Mouse (Mus musculus): ENCODE measurements at regions not wholly inside any gene's neighbourhood (a gene's known extent, or its start where the extent isn't known, plus 50 kb on each side); places are given as distances from the start of the nearest gene placed in this dataset.

DNA sequence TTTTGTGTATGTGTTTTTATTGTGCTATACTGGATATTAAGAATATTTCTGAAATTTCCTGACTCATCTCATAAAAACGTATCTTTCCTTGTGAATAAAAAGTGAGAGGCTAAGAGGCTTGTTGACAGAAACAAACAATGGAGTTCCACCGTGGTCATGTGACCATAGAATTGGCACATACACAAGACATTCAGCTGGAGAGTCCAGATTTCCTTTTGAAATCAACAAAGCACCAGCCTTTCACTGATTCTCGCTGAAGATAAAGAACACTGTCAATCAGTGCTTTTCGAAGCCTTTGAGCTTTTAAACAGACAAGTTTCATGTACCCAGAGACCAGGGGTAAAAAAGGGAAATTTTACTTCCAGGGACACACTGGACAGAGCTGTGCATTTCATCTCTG lies 80.3 kb upstream of the Bet1 start:
- TF ChIP-seq POLR2A (IDR thresholded peaks at IDR 0.05; ENCODE audit: borderline replicate concordance, low read depth, low read length): no peak
- TF ChIP-seq CTCF (IDR thresholded peaks at IDR 0.05; ENCODE audit: low read depth, low read length): no peak
